Mouse (Mus musculus) left cerebral cortex, adult 11 months (tissue): ENCODE measurements at regions not wholly inside any gene's neighbourhood (a gene's known extent, or its start where the extent isn't known, plus 50 kb on each side); places are given as distances from the start of the nearest gene placed in this dataset.

Source experiments
- DNase-seq: peaks from one replicate; pipeline ENCODE4 v3.0.0; 2022; ENCODE audit warnings: low spot score

DNA sequence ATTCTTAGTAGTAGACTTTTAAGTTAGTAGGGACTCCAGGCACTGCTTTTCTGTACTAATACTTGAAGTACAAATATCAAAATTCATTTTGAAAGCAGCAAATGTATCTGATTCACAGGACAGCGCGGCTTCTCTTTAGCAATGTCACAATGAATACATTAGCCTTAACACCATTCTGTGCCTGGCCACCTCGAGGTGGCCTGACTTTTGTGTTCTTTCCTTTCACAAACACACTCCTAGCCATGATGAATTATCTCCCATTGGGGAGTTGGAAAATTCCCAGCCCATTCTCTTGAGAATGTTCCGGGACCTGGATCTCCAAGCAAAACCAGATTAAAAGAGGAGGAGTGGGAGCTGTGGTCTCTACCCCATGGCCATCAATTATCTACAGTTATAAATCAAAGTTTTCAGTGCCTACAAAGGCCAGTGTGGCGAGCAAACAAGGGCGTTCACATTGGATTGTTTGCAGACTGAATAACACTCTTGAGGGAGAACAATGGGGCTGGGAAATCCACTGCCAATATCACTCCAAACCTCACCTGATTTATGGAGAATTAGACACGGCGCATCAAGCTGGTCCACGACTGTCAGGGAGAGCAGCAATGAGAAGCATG lies 82.7 kb upstream of the Rarb start:
- no peak for DNase-seq

DNA sequence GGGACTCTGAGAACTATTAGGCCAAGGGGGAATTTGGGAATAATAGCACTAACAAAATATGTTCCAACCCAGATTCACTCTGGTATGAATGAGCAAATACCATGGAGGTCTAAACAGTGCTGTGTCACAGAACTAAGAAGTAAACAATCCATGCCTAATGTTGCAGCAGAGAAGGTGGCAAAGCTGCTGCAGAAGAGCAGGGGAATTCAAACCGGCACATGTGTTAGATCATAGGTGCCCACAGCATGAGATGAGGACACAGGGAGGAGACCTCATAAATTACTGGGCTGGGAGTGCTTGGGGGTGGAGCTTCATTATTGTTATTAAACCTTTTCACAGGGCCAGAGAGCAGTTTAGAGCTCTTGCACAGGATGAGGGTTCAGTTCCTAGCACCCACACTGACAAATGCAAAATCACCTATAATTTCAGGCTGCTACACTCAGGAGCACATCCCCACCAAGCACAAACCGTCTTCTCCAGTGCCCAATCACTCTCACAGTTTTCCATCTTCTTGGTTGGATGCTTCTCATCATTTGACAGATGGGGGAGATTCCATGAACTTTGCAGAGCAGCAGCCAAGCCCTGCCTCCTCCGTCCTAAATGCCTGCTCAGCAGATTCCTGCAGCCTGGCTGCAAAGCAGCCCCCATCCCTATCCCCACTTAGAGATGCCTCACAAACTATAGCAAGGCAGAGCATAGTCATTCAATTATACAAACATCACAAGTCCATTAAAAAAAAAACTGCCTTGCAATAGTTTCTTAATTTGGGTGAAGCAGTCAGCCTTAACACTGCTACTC lies 79.0 kb upstream of the Rarb start:
- DNase-seq = no peak

DNA sequence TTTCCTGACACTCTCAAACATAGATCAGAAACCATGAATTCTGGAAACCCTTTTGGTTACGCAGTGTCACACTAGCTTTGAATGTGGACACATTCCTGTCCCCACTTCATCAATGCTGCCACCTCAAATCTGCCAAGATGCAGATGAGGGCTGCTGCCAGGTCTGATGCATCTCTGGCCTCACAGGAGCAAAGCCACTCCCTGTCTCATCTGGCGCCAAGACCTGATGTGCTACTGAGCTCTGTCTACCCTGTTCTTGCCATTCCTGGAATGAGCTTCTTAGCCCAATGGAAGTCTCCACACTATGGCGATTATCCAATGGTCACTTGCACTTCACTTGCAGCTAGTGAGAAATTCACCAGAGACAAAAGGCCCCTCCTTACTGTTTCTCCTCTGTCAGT lies 78.0 kb upstream of the Rarb start:
- no peak for DNase-seq

DNA sequence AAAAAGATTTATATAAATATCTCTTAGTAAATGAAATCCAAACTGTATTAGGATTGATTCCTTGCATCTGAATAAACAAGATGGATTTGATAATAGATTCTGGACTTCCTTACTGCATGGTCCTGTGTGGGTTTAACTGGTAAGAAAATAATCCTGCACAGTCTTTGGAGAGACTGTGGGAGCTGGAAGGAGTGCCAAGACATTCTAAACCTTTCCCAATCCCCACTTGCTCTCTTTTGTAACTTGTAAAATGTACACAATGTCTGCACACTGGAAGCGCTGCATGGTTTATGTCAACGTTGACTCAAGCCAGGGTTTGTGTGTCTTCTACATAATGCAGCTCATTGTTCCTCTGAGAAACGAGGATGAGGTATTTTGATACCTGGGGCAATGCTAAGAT lies 62.3 kb upstream of the Rarb start:
- DNase-seq = no peak

DNA sequence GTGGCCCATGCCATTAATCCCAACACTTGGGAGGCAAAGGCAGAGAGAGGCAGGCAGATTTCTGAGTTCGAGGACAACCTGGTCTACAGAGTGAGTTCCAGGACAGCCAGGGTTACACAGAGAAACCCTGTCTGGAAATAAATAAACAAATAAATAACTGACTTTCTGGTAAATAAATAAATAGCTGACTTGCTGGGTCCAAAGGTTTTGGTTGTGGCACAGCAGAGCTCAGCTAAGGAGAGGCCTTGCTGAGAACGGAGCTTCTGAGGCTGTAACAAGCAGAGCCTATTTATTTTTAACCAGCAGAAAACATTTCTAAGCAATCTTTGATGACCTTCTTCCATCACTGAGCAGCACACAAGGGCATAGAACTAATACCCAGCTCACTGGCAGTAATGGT lies 50.3 kb upstream of the Rarb start:
- DNase-seq = no peak
